Mouse (Mus musculus) small intestine, adult 2 months (tissue): ENCODE data around the gene Slc22a13.

ENCODE experiments used
- CTCF ChIP-seq: fragments of 200-500 bp; IDR thresholded peaks from 2 replicates; pipeline ENCODE4 v1.5.1; 2012; ENCODE audit warnings: low read depth, mild to moderate bottlenecking, control low read depth, inconsistent platforms, low read length, moderate library complexity, mixed read lengths; ENCODE audit not compliant: insufficient replicate concordance, insufficient read length; ENCODE audit errors: extremely low read depth
- POLR2A ChIP-seq: fragments of 200-500 bp; IDR thresholded peaks from 2 replicates; pipeline ENCODE4 v1.6.1; 2012; ENCODE audit warnings: low read depth, mild to moderate bottlenecking, control low read depth, inconsistent platforms, low read length, moderate library complexity

- no peak for TF ChIP-seq CTCF
- TF ChIP-seq POLR2A, result no peak
These were observed 4.1 kb upstream of the Slc22a13 start for GRCm38 (mm10) chr9:119212996-119213395.
